Mouse (Mus musculus) megakaryocyte, embryonic 14.5 days (primary cell): ENCODE data around the gene Lrrc42.

Experiments
- FLI1 ChIP-seq: IDR thresholded peaks from 2 replicates; pipeline ENCODE4 v1.6.1; 2012; ENCODE audit warnings: low read length, inconsistent platforms, mixed read lengths
- GATA1 ChIP-seq: IDR thresholded peaks from 3 replicates; pipeline ENCODE4 v1.6.1; 2012; ENCODE audit warnings: mixed read lengths, low read length, inconsistent platforms, borderline replicate concordance

DNA sequence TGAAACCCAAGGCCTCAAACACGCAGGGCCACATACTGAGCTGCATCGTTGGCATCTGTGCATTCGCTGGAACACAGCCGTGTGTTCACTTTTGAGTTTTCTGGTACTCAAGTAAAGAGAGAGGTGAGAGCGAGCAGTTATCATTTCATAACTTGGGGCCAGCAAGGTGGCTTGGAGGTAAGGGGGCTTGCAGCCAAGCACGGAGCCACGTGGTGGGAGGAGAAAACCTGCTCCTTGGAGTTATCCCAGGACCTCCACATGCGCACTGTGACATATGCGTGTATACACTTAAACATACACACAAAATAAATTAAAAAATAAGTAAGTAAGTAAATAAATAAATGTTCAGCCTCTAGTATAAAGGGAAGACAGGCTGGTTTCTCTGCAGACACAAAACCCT lies 48.9 kb upstream of the Lrrc42 start:
- TF ChIP-seq GATA1 (no peak), FLI1 (no peak)
